15 mouse cellular contexts compared by ENCODE assay signal in the genomic region with DNA sequence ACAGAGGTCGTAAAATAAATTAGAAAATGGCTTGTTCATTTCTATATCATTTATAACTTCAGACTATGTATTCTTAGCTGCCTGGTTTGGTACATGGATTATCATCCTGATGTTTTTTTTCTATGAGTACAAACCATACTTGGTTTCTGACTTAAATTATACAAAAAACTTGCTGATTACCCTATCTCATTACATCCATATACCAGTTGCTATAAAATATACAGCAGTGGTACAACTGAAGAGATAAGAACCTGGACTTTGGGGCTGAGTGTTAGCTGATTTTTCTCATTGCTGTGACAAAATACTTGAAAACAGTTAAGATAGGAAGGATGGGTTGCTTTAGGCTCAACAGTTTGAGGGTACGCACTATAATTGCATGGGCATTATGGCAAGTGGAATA.
"Had no signal": no experiment of that assay in that cellular context is flagged by ENCODE, and none has a peak within 500 bp of the region (broad histone marks: within the 10 kb centered on the region; RNA-seq: fewer than 3 reads in every experiment).

No protein-coding gene starts in this region.

- H3K9ac ChIP-seq: neural tube, embryonic 15.5 days; stomach, embryonic 15.5 days had no signal

- H3K36me3 ChIP-seq: neural tube, embryonic 15.5 days; stomach, embryonic 15.5 days had no signal

- H3K9me3 ChIP-seq: neural tube, embryonic 15.5 days; stomach, embryonic 15.5 days had no signal

- DNase-seq: retina, postnatal 1 day; right cerebral cortex, adult 18-20 months; right cerebral cortex, postnatal 14 days; right cerebral cortex, postnatal 25 days; right cerebral cortex, postnatal 4 days; spleen, adult 18-20 months; thymus, adult 18-20 months; thymus, adult 2 months; thymus, postnatal 14 days; thymus, postnatal 25 days; thymus, postnatal 36 days; thymus, postnatal 4 days had no signal

- H3K27me3 ChIP-seq: stomach, embryonic 15.5 days had no signal

- H3K4me2 ChIP-seq: neural tube, embryonic 15.5 days; stomach, embryonic 15.5 days had no signal

- H3K4me1 ChIP-seq: neural tube, embryonic 15.5 days; stomach, embryonic 15.5 days had no signal

- H3K4me3 ChIP-seq: neural tube, embryonic 15.5 days; stomach, embryonic 15.5 days had no signal

- H3K27ac ChIP-seq: neural tube, embryonic 15.5 days; stomach, embryonic 15.5 days; stomach, postnatal 0 days had no signal
